Mouse (Mus musculus) liver, embryonic 14.5 days (tissue): Measurements from ENCODE around the gene Cyth1.

ENCODE experiments used
- CTCF ChIP-seq: IDR thresholded peaks from 2 replicates; pipeline ENCODE4 v1.5.1; 2016; ENCODE audit warnings: antibody characterized with exemption, low read depth, control low read depth
- EP300 ChIP-seq: IDR thresholded peaks from 2 replicates; pipeline ENCODE4 v1.6.1; 2016; ENCODE audit warnings: antibody characterized with exemption, low read depth

- TF ChIP-seq CTCF (no peak), EP300 (no peak)
These were observed 40.9 kb downstream of the Cyth1 start for GRCm38 (mm10) chr11:118207424-118208033.
